Mouse (Mus musculus): ENCODE data around the gene Cyfip2. TPM values are rescaled to one million over a fixed set of nuclear protein-coding genes. Genes with fewer than 3 reads are reported as not detected.

The Cyfip2 gene
- polyA plus RNA-seq, 1 experiment from 2014 or later = 83.5 TPM

DNA sequence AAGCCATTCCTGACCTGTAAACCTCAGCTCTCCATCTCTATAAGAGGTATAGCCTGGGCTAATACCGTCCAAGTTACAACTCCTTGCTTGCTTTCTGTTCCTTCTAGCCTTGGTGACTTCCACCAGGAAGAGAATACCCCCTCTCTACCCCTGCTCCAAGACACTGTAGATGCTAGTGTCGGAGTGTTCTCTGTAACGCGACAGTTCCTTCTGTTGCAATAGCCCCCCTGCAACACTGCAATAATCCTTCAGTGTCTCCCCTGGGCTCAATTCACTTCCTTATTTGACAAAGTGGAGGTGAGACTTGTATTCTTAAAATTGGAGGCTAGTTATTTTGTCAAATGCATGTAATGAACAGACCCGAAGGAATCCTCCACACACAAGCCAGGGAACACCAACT lies 166.0 kb downstream of the Cyfip2 start:
- peaks cover 37% of the 10 kb centered on the region for H3K36me3 ChIP-seq
- H3K4me3 ChIP-seq = no peak overlapping the region
- H3K9me3 ChIP-seq = no peaks in the 10 kb centered on the region
- no peaks in the 10 kb centered on the region for H3K27me3 ChIP-seq (replicated peaks)
- no peak overlapping the region for H3K27ac ChIP-seq
- ATAC-seq (ENCODE audit: low FRiP score, low read depth) = no peak
- 91% methylated on average over 5 of the region's 5 CpGs for WGBS
- no peak overlapping the region for H3K4me2 ChIP-seq (replicated peaks)
- H3K4me1 ChIP-seq = no peaks in the 10 kb centered on the region
- no peak overlapping the region for H3K9ac ChIP-seq

- WGBS = 89% methylated on average over 11 of the region's 11 CpGs
- Histone ChIP-seq H3K4me1 (no peaks in the 10 kb centered on the region), H3K36me3 (peaks cover 50% of the 10 kb centered on the region), H3K4me2 (replicated peaks) (no peak overlapping the region), H3K9ac (no peak overlapping the region), H3K9me3 (no peaks in the 10 kb centered on the region), H3K27ac (no peak overlapping the region), H3K27me3 (replicated peaks) (no peaks in the 10 kb centered on the region), H3K4me3 (no peak overlapping the region)
- no peak for ATAC-seq (ENCODE audit: low FRiP score, low read depth)
These were observed 167.3 kb downstream of the Cyfip2 start for GRCm38 (mm10) chr11:46145163-46145875.

Small RNAs within 50 kb of the gene (microRNA-seq; reads per million reads assigned to microRNA genes)
- not detected for gene Mir7239

Other genes starting within 250 kb of the Cyfip2 start
- 0.55 and 0.82 TPM in 2 replicates for gene Nipal4, start 146.4 kb downstream of the Cyfip2 start, polyA plus RNA-seq (2016; fragmentation: Nextera tagmentation; extraction: Ambion mirVana)
- gene Fndc9, start 77.3 kb downstream of the Cyfip2 start, polyA plus RNA-seq (2016; fragmentation: Nextera tagmentation; extraction: Ambion mirVana) = 0.78 and 0.80 TPM in 2 replicates
- not detected in 2 replicates for gene Itk, start 76.7 kb upstream of the Cyfip2 start, polyA plus RNA-seq (2016; fragmentation: Nextera tagmentation; extraction: Ambion mirVana)
- 0.18 TPM in 1 of 2 replicates, not detected in the other for gene Fam71b, start 83.7 kb upstream of the Cyfip2 start, polyA plus RNA-seq (2016; fragmentation: Nextera tagmentation; extraction: Ambion mirVana)
- 83.2 and 86.4 TPM in 2 replicates for gene Med7, start 124.1 kb upstream of the Cyfip2 start, polyA plus RNA-seq (2016; fragmentation: Nextera tagmentation; extraction: Ambion mirVana)
- 0.11 and 0.19 TPM in 2 replicates for gene Havcr2, start 142.1 kb upstream of the Cyfip2 start, polyA plus RNA-seq (2016; fragmentation: Nextera tagmentation; extraction: Ambion mirVana)
- not detected in 2 replicates for gene Gm12169, start 211.4 kb upstream of the Cyfip2 start, polyA plus RNA-seq (2016; fragmentation: Nextera tagmentation; extraction: Ambion mirVana)

Measured in neural tube, embryonic 12.5 days (tissue).